Mouse (Mus musculus) fibroblast of lung, adult 2 months (primary cell): ENCODE results near the gene Nmu.

Source experiments
- DNase-seq: peaks from one replicate; pipeline ENCODE4 v3.0.0-alpha.2; 2011; ENCODE audit warnings: low read depth

Nmu gene

GRCm38 (mm10) chr5:76308206-76308605 lies 55.4 kb downstream of the Nmu start:
- no peak for DNase-seq

DNA sequence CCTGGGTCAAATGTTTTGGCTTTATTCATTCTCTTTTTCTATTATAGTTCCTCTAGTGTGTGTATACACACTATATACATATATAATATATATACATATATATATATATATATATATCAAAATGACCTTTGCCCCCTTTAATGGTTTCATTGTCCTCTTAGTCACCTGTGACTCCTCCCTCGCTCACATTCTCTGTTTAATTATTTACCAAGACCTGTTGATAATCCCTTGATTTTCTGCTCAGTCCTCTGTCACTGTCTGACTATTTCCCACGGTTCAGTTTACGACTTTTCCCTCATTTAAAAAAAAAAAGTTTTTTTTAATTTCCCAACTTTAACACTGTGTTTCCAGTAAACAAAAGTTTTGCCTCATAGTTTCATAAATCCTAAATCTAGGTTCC lies 57.3 kb downstream of the Nmu start:
- DNase-seq = no peak

DNA sequence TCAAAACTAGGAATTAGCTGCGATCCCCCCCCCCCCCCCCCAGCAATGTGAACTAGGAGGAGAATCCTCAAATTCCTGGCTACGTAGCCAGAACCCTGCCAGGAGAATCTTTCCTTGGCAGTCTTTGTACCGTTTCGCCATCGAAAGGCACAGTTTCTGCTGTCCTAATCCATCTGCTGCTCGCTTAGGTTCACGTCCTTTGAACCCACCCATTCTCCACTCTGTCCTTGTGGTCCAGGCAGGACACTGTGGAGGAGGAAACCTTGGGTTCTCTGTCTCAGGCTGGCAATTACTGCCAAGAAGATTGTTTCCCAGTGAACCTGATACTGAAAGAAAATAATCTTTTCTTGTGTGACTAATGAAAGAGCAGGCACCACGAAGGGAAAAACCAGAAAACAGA lies 58.0 kb downstream of the Nmu start:
- peak; percentile 10 for DNase-seq

DNA sequence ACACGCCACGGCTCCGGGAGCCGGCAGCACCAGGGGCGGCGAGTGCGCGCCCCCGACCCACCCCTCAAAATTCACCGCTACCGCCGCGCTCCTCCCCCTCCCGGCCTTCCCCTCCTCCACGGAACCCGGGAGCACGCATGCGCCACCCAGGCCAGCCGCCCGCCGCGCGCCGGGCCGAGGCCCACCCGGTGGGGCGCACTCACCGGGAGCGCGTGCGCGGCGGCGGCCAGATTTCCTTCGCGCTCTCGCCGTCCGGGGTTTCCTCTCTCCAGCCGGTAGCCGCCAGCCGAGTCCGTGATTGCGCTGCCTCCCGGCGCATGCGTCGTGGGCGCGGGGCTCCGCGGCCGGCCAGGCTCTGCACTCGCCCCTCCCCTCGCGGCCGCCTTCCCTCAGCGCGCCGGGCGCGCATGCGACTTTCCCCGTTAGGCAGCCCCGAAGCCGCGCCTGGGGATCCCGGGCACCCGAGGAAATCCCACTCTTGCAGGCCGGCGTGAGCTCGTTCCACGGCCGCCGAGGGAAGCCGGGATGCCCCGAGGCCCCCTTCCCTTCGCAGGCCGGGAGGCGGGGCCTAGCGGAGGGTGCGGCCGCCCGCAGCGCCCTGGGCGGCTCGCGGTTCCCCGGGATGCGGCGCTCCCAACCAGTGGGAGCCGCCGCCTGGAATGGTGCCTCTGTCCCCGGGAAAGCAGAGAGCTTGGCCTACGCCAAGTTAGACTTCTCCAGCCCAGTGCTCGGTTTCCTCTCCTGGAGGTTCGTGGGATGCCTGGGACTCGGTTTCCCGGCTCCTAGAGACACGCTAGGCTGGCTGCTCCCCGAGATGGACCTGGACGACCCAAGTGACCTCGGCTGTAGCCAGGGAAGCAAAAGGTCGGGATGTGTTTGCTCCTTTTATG lies 58.9 kb downstream of the Nmu start, which contains the start of gene Clock:
Clock (minus strand) TSS at position 341 of the 890 bp plus-strand sequence.
- peak; percentile 49 for DNase-seq

- DNase-seq = peak; percentile 17
Observed at GRCm38 (mm10) chr5:76303745-76304451, 59.7 kb downstream of the Nmu start.

GRCm38 (mm10) chr5:76303379-76303744 lies 60.2 kb downstream of the Nmu start:
- no peak for DNase-seq

- no peak for DNase-seq
Observed at GRCm38 (mm10) chr5:76302009-76302408, 61.6 kb downstream of the Nmu start.

DNA sequence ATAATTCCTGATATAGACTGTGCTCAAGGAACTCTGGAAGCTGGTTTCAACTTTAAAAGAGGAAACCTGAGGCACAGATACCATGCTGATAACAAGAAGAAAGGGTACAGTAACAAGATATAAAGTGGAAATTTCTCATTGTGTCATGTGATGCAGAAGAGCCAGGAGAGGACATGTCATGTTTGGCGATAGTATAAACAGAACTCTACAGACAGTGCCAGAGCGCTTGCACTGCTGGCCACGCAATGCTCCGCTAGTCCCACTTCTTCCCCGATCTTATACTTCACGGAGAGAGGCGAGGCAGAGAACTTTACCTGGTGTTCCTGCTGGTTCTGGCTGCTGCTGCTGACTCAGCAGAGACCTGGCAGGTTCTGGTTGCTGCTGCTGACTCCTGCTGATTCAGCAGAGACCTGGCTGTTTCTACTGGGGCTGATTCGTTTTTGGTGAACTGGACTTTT lies 74.3 kb downstream of the Nmu start:
- no peak for DNase-seq

GRCm38 (mm10) chr5:76288256-76288655 lies 75.3 kb downstream of the Nmu start:
- DNase-seq = no peak

DNA sequence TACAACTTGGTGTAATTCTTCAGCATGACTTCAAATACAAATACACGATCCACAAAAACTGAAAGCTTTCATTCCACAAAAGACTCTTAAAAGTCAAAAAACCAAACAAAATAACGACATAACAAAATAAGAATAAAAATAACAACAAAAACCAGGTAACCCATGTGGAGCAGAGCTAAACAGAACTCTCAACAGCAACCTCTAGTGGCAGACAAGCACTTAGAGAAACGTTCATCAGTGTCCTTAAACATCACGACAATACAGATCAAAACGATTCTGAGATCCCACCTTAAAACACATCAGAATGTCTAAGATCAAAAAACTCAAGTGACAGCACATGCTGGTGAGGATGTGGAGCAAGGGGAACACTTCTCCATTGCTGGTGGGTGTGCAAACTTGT lies 76.5 kb downstream of the Nmu start:
- no peak for DNase-seq

DNA sequence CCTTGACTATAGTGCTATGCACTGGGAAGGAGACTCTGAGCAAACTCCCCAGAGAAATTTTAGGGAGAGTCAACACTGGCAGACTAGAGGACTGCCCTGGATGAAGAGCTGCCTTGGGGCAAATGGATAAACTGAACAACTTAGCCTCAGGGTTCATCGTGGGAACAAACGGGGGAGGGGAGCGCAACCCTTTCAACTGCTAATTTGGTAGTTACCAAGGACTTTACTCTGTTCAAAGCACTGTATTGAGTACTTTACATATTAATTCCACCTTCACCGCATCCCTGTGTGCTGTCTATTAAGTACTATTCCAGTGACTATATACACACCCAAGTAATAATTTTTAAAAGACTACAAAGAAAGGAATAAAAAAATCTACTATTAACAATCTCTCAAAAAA lies 77.9 kb downstream of the Nmu start:
- no peak for DNase-seq

DNA sequence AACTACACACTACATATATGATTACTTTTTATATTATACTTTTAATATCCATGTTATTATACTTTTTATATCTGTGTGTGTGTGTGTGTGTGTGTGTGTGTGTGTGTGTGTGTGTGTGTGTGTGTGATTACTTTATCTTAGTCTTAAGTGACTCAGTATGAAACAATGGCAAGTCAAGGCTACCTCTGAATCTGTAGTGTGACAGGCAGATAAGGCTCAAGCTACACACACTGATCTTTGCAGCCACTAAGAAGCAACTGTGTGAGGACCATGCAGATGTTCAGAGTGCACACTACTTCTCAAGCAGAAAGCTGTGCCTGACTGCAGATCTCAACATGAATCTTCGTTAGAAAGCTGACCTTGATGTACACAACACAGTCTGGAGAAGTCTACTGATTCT lies 79.7 kb downstream of the Nmu start:
- DNase-seq = no peak
